Mouse (Mus musculus) ES-CJ7 (cell line): Measurements from ENCODE around the gene Gm13276.
"Not testable (repeated sequence)": the region's sequence is repeated elsewhere in the genome, so short reads cannot be mapped to it uniquely, and the experiment has no call there.

Experiments used
- DNase-seq: peaks from one replicate; pipeline ENCODE4 v3.0.0; 2011; ENCODE audit warnings: low read depth, low spot score

The Gm13276 gene

GRCm38 (mm10) chr4:88785409-88785808 lies at the start of gene Gm13276:
Gene Gm13276 (plus strand): TSS chr4:88785709.
- not testable (repeated sequence) for DNase-seq

DNA sequence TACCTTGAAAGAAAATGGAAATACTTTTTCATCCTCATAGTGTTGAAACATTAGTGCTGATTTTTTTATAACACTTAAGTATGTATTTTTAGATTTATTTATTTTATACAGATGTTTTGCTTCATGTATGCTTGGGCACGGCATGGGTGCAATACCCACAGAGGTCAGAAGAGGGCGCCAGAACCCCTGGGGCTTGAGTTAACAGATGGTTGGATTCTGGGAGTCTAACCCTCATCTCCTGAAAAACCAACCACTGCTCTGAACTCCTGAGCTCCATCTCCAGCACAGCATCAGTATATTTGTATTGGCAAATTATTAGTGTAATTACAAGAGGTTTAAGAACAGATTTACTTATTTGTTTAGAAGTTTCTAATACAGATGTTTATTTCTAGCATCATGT lies 47.0 kb upstream of the Gm13276 start:
- peak; percentile 61 for DNase-seq

- DNase-seq, result no peak
These were observed 46.5 kb upstream of the Gm13276 start for GRCm38 (mm10) chr4:88739036-88739435.

- no peak for DNase-seq
These were observed 44.1 kb upstream of the Gm13276 start for GRCm38 (mm10) chr4:88741426-88741825.

DNA sequence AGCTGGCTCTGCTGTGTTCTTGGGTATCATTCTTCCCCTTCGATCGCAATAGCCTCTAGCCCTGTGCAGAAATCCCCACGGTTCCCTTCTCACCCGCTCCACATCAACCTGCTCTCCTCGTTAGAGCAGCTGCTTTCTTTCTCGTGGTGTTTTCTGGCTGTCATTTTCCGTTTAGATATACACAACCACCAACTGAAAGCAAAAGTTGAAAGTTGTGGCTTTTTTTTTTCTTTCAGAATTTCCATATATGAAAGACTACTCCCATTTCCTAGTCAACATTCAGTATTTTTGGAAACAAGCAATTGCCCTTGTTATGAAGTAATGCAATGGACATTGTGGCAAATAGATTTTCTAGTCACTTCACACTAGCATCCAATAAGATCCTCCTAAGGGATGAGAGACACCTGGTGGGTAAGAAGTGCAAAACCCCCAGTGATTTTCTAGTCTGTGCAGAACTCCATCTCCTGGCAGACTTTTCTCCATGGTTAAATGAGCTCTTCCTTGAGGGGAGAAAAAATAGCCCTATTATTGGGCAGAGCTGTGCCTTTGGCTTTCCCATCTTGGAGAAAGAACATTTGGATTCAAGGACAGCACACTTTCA lies 42.6 kb upstream of the Gm13276 start:
- DNase-seq, result no peak

GRCm38 (mm10) chr4:88744207-88744606 lies 41.3 kb upstream of the Gm13276 start:
- no peak for DNase-seq

- DNase-seq, result no peak
These were observed 35.6 kb upstream of the Gm13276 start for GRCm38 (mm10) chr4:88749926-88750325.

DNA sequence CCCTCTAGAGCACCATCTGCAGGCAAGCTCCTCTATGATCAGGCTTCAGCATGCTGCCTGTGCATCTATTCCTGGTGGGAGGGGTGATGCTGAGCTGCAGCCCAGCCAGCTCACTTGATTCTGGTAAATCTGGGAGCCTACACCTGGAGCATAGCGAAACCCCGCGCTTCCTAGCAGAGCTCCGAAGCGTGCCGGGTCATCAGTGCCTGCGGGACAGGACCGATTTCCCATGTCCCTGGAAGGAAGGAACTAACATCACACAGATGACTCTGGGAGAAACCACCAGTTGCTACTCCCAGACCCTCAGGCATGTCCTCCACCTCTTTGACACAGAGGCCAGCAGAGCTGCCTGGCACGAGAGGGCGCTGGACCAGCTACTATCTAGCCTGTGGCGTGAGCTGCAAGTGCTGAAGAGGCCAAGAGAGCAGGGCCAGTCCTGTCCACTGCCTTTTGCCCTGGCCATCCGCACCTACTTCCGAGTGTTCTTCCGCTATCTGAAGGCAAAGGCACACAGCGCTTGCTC lies 30.6 kb upstream of the Gm13276 start, which contains the start of gene Gm13271:
Gene Gm13271, plus strand, starts transcription at position 51 of the 523 bp plus-strand sequence.
- DNase-seq, result not testable (repeated sequence)

GRCm38 (mm10) chr4:88756581-88757513 lies 28.7 kb upstream of the Gm13276 start:
- DNase-seq, result not testable (repeated sequence)

GRCm38 (mm10) chr4:88757628-88758031 lies 27.9 kb upstream of the Gm13276 start:
- DNase-seq, result not testable (repeated sequence)

DNA sequence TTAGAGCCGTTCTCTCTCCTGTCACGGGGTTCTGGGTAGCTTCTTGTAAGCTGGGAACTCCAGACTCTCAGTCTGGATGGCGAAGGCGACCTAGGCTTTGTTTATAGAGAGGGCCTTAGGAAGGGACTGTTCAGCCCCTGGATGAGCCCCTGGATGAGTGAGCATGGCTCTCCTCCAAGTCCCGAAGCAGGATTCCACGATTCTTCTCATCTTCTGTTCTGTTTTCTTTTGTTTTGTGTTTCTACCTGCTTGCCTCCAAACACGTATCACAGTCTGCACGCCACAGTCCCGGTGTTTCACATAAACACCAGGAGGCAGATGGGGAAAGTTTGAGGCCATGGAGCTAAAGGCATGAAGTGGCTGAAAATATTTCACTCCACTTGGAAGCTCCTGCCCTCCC lies 26.8 kb upstream of the Gm13276 start:
- not testable (repeated sequence) for DNase-seq

DNA sequence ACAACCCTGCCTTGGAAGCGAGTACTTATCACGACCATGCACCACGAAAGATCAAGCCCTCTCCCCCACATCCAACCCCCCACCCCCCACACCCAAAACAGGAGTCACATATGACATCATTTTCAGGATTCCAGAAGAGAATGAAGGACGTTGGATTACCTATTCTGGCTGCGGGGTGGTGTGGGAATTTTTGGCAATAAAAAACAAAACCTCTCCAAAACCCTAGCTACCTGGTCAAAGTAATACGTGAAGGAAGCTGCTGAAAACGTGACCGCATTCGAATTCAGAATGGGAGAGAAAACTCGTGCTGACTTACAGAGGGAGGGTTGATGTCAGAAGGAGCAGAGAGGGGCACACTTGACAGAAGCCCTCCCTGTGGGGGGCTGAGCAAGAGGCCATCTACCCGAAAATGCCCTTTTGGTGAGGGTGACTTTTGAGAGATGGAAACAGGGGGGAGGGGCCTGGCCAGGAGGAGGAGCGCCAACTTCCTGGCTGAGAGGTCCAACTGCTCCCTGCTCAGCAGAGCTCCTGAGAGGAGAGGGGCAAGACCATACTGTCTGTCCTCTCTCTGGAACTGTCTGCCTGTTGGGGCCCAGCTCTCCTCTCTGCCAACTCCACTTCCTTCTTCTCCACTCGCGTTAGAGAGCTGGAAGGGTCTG lies 25.8 kb upstream of the Gm13276 start, which contains the start of gene Gm13283:
Gene Gm13283, plus strand, starts transcription at position 510 of the 659 bp plus-strand sequence.
- peak; percentile 21 for DNase-seq

GRCm38 (mm10) chr4:88760431-88760830 lies 25.1 kb upstream of the Gm13276 start:
- not testable (repeated sequence) for DNase-seq

DNA sequence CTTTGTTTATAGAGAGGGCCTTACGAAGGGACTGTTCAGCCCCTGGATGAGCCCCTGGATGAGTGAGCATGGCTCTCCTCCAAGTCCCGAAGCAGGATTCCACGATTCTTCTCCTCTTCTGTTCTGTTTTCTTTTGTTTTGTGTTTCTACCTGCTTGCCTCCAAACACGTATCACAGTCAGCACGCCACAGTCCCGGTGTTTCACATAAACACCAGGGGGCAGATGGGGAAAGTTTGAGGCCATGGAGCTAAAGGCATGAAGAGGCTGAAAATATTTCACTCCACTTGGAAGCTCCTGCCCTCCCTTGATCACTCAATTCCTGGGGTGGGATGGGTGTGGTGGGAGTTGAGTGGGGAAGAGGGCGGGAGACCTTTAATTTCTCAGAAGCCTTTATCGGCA lies 23.7 kb upstream of the Gm13276 start:
- not testable (repeated sequence) for DNase-seq

GRCm38 (mm10) chr4:88762341-88762740 lies 23.2 kb upstream of the Gm13276 start:
- not testable (repeated sequence) for DNase-seq

DNA sequence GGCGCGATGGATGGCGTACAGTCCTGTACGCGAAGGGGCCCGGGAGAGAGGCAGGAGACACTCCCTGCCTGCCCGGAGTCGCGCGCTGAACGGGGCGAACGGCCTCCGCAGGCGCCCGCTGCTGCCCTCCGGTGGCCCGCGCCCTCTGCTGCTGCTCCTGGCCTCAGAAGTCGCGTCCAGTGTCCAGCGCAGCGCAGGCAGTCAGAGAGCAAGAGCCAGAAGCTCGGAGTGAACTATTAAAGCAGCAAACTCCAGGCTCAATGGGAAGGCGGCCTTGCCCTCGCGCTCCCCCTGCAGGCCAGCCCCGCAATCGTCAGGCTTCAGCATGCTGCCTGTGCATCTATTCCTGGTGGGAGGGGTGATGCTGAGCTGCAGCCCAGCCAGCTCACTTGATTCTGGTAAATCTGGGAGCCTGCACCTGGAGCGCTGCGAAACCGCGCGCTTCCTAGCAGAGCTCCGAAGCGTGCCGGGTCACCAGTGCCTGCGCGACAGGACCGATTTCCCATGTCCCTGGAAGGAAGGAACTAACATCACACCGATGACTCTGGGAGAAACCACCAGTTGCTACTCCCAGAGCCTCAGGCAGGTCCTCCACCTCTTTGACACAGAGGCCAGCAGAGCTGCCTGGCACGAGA lies 22.0 kb upstream of the Gm13276 start:
- DNase-seq, result not testable (repeated sequence)

GRCm38 (mm10) chr4:88773534-88773933 lies 12.0 kb upstream of the Gm13276 start, which contains the start of gene Gm13290:
Gene Gm13290 (plus strand): TSS chr4:88773834.
- not testable (repeated sequence) for DNase-seq

- DNase-seq, result not testable (repeated sequence)
These were observed 8.9 kb upstream of the Gm13276 start, which contains the start of gene Gm13289 for GRCm38 (mm10) chr4:88776622-88777021. Gene Gm13289 (plus strand): TSS chr4:88776922.

DNA sequence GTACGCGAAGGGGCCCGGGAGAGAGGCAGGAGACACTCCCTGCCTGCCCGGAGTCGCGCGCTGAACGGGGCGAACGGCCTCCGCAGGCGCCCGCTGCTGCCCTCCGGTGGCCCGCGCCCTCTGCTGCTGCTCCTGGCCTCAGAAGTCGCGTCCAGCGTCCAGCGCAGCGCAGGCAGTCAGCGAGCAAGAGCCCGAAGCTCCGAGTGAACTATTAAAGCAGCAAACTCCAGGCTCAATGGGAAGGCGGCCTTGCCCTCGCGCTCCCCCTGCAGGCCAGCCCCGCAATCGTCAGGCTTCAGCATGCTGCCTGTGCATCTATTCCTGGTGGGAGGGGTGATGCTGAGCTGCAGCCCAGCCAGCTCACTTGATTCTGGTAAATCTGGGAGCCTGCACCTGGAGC lies 6.0 kb upstream of the Gm13276 start, which contains the start of gene Gm13272:
Gene Gm13272, plus strand, starts transcription at position 301 of the 400 bp plus-strand sequence.
- DNase-seq, result not testable (repeated sequence)

DNA sequence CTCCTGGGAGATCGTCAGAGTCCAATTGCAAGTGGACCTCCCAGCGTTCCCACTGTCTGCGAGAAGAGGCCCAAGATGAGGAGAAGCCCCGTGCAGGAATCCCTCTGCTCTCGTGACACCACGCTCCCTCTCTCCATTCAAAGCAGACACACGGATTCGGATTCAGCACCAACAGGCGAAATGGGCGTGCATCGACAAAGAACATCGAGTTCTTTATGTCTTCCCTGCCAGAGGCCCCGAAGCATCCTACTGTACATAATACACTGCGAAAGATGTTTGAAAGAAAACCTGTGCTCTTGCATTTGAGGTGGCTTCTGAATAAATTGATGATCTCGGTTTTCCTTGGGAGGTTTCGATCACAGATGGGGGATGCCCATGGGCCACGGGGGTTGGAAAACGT lies 5.2 kb upstream of the Gm13276 start:
- not testable (repeated sequence) for DNase-seq

- DNase-seq, result not testable (repeated sequence)
These were observed 3.7 kb upstream of the Gm13276 start, which contains the start of gene Ifnz for GRCm38 (mm10) chr4:88781831-88782230. Gene Ifnz (plus strand): TSS chr4:88782131.
